Mouse (Mus musculus): Measurements from ENCODE around the gene Fbxw20. TPM values are rescaled to one million over a fixed set of nuclear protein-coding genes. Genes with fewer than 3 reads are reported as not detected.
"Not testable (repeated sequence)": the region's sequence is repeated elsewhere in the genome, so short reads cannot be mapped to it uniquely, and the experiment has no call there.

Gene Fbxw20
- total RNA-seq (2021) = not detected
- long read RNA-seq, experiment 1 = 0 reads
- long read RNA-seq, experiment 2 = 0 reads

GRCm38 (mm10) chr9:109234654-109235053 lies at the start of gene Fbxw20:
Gene Fbxw20 (minus strand): TSS chr9:109234754.
- DNase-seq (ENCODE audit: low spot score in 2 of 2) = no peak

DNA sequence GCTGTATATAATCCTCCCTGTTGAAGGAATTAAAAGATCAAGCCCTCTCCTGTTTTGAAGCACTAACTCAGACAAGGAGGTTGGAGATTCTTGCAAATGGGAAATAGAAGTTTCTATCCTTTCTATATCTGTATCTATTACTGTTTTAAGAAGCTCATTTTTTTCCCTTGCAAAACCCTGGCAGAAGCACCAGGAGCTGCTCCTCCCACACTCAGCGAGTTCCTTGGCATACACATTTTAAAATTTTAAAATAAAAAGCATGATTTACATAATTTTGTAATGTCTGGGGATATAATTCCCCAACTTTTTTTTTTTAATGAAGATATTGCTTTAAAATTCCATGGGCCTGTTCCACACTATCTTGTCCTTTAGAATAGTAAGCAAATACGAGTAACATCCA lies 28.5 kb upstream of the Fbxw20 start:
- peak in 1 of 2 experiments; percentile 17 for DNase-seq (ENCODE audit: low spot score in 2 of 2)

- no peak for DNase-seq (ENCODE audit: low spot score in 2 of 2)
These were observed 16.1 kb downstream of the Fbxw20 start for GRCm38 (mm10) chr9:109218449-109218848.

DNA sequence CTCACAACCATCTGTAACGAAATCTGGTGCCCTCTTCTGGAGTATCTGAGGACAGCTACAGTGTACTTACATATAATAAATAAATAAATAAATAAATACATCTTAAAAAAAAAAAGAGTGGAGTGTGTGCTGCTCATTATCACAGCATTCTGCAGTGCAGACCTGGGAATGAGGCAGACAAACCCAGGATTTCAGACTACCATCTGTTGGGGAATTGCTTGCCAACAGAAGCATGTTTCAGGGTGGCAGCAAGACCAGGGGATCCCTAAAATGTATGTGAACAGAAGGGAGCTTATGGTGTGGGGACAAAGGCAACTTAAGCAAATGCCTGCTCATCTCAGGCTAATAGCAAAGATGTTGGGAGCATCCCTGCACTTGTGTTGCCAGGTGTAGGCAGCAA lies 33.2 kb downstream of the Fbxw20 start:
- DNase-seq (ENCODE audit: low spot score in 2 of 2) = peak; percentile 2 to 3

DNA sequence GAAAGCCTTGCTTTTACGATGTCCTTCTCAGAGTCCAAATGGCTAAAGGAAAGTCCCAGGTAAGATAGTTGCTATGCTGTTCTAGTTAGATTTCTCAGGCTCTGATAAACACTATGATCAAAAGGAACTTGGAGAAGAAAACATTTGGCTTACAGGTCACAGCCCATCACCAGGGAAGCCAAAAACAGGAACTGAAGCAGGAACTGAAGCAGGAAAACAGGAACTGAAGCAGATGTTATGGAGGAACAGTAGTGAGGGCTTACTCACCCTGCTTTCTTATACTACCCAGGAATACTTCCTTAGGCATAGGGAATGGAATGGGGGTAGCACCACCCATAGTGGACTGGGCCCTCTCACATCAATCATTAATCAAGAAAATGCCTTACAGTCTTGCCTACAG lies 34.2 kb downstream of the Fbxw20 start:
- DNase-seq (ENCODE audit: low spot score in 2 of 2) = no peak

- no peak for DNase-seq (ENCODE audit: low spot score in 2 of 2)
These were observed 35.2 kb downstream of the Fbxw20 start for GRCm38 (mm10) chr9:109199353-109199752.

DNA sequence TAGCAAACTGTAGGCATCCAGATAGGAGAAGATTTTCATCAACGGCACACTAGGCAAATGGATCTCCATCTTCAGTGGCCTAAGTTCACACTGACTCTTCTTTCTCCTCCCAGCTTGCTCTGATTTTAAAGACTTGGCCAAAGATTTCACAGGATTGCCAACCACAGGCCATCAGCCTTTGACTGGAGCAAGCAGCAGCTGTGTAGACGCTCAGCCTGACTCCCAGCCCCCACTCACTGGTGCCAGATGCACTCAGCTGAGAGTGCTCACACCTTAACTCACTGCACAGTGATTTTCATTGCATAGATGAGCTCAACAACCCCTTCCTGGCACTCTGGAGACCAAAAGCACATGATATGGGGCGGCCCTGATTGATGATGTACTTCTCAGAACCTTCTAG lies 38.7 kb downstream of the Fbxw20 start, which contains the start of gene Fbxw13:
Fbxw13 (minus strand) TSS at position 101 of the 400 bp plus-strand sequence.
- DNase-seq (ENCODE audit: low spot score in 2 of 2) = not testable (repeated sequence)

DNA sequence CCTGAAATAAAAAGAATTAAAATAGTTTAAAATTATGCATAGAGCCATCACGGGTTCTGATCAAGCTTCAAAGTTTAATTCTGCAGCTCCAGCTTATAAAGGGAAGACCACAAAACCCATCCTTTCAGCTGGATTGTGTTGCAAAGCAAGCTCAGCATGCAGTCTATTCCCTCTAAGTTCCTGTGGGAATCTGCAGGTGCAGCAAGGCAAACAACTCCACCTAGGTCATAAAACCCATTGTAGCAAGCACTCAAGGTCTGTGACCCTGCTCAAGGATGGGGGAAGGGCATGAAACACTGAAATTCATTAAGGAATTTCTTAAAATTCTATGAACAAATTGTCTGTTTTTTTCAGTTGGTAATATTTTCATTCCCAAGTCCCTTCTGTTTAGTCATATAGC lies 57.3 kb downstream of the Fbxw20 start:
- no peak for DNase-seq (ENCODE audit: low spot score in 2 of 2)

DNA sequence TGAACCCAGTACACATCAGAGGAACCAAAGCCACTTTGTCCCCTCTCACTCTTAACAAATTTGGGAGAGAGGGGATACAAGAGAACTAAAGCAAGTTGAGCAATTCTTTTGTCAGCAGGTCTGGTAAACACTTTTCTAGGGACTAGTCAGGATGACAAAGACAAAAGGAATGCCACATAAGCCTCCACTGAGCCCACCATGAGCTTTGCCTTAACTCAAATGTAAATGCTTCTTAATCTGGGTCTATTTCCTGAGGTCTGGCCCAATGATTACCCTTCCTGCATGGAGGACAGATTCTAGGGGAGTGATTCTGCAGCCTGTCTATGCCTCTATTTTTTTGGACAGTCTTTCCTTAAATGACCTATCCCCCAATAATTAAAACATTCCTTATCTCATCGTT lies 58.3 kb downstream of the Fbxw20 start:
- DNase-seq (ENCODE audit: low spot score in 2 of 2) = no peak

Other genes with a start within 250 kb of the Fbxw20 start
- gene Ucn2, start 248.7 kb downstream of the Fbxw20 start, total RNA-seq (2021) = not detected
- 10 to 100 TPM; 13.7 to 17.8 TPM for gene Pfkfb4, start 243.0 kb downstream of the Fbxw20 start, total RNA-seq (2021)
- 10 to 100 TPM; 42.5 to 49.9 TPM for gene Shisa5, start 196.2 kb downstream of the Fbxw20 start, total RNA-seq (2021)
- 10 to 100 TPM in 1 of 2 experiments, 1 to 10 TPM in 1; 9.9 to 10.8 TPM for gene Trex1, start 175.0 kb downstream of the Fbxw20 start, total RNA-seq (2021)
- 10 to 100 TPM; 27.3 to 31.7 TPM for gene Atrip, start 160.6 kb downstream of the Fbxw20 start, total RNA-seq (2021)
- gene Ccdc51, start 152.3 kb downstream of the Fbxw20 start, total RNA-seq (2021) = 1 to 10 TPM; 7.4 to 9.4 TPM
- 100 to 1,000 TPM; 304 to 316 TPM for gene Tma7, start 152.2 kb downstream of the Fbxw20 start, total RNA-seq (2021)
- gene Plxnb1, start 139.4 kb downstream of the Fbxw20 start, total RNA-seq (2021) = 10 to 100 TPM; 90.5 to 91.9 TPM
- gene Fbxw21, start 72.7 kb downstream of the Fbxw20 start, total RNA-seq (2021) = not detected
- gene Fbxw13, start 38.8 kb downstream of the Fbxw20 start, total RNA-seq (2021) = not detected
- not detected for gene Fbxw14, start 52.9 kb upstream of the Fbxw20 start, total RNA-seq (2021)
- gene Fbxw28, start 104.9 kb upstream of the Fbxw20 start, total RNA-seq (2021) = not detected
- not detected for gene Fbxw22, start 169.5 kb upstream of the Fbxw20 start, total RNA-seq (2021)
- gene Fbxw16, start 214.4 kb upstream of the Fbxw20 start, total RNA-seq (2021) = not detected